31 mouse cellular contexts compared by ENCODE assay signal in genomic region chr7:30878950-30879349, GRCm38 (mm10). TPM values are rescaled to one million over a fixed set of nuclear protein-coding genes. Genes with fewer than 3 reads are reported as not detected.
"Had no signal": no experiment of that assay in that cellular context is flagged by ENCODE, and none has a peak within 500 bp of the region (broad histone marks: within the 10 kb centered on the region; RNA-seq: fewer than 3 reads in every experiment).

No protein-coding gene starts in this region.

- H3K36me3 ChIP-seq: intestine, embryonic 15.5 days; kidney, embryonic 15.5 days; midbrain, embryonic 13.5 days; neural tube, embryonic 13.5 days had no signal

- H3K27me3 ChIP-seq: intestine, embryonic 15.5 days; kidney, embryonic 15.5 days; midbrain, embryonic 13.5 days; neural tube, embryonic 13.5 days had no signal

- DNase-seq: kidney, adult 11 months; kidney, adult 8-10 months; kidney, postnatal 10 days; kidney, postnatal 36 days; layer of hippocampus, postnatal 36 days; lung, adult 18-20 months; lung, postnatal 14 days; right cerebral cortex, postnatal 4 days; thymus, adult 18-20 months; thymus, postnatal 36 days had no signal

- H3K27ac ChIP-seq: intestine, embryonic 15.5 days; kidney, embryonic 15.5 days; left cerebral cortex, adult 2 months; liver, embryonic 14.5 days; macrophage; midbrain, embryonic 13.5 days; neural tube, embryonic 13.5 days had no signal

- H3K4me3 ChIP-seq: intestine, embryonic 15.5 days; kidney, embryonic 15.5 days; left cerebral cortex, adult 2 months; midbrain, embryonic 13.5 days; myocyte; neural tube, embryonic 13.5 days had no signal

- H3K4me1 ChIP-seq: intestine, embryonic 15.5 days; kidney, embryonic 15.5 days; midbrain, embryonic 13.5 days; neural tube, embryonic 13.5 days had no signal

RNA-seq across cellular contexts. Expression of gene Cd22, which starts 1.2 kb away (rescaled TPM):
- total RNA-seq: layer of hippocampus, postnatal 10 days; layer of hippocampus, postnatal 36 days; left cerebral cortex, adult 2 months; left cerebral cortex, postnatal 36 days had no signal
- polyA plus RNA-seq: limb, embryonic 11.5 days; midbrain, embryonic 13.5 days; midbrain, embryonic 16.5 days; myocyte had no signal

RNA-seq across cellular contexts. Expression of gene Ffar1, which starts 17.6 kb away (rescaled TPM):
- total RNA-seq: layer of hippocampus, adult 8-10 months; layer of hippocampus, postnatal 10 days; layer of hippocampus, postnatal 36 days; left cerebral cortex, adult 2 months; left cerebral cortex, postnatal 10 days; left cerebral cortex, postnatal 36 days had no signal
- polyA plus RNA-seq: kidney, embryonic 15.5 days; limb, embryonic 11.5 days; liver, embryonic 11.5 days; lung, embryonic 16.5 days; macrophage; midbrain, embryonic 13.5 days; midbrain, embryonic 16.5 days; myocyte; neural tube, embryonic 13.5 days had no signal

RNA-seq across cellular contexts. Expression of gene Ffar3, which starts 23.0 kb away (rescaled TPM):
- total RNA-seq: layer of hippocampus, adult 8-10 months; layer of hippocampus, postnatal 10 days; layer of hippocampus, postnatal 36 days; left cerebral cortex, adult 2 months; left cerebral cortex, postnatal 10 days; left cerebral cortex, postnatal 36 days; megakaryocyte, adult 5-6 weeks; monocyte, adult 5-6 weeks had no signal
- polyA plus RNA-seq: limb, embryonic 14.5 days; liver, embryonic 11.5 days; liver, embryonic 14.5 days; lung, embryonic 16.5 days; macrophage; midbrain, embryonic 13.5 days; midbrain, embryonic 16.5 days; myocyte; neural tube, embryonic 13.5 days; testis, adult 2 months had no signal

RNA-seq across cellular contexts. Expression of gene Hamp2, which starts 45.5 kb away (rescaled TPM):
- total RNA-seq: layer of hippocampus, adult 8-10 months; layer of hippocampus, postnatal 10 days; layer of hippocampus, postnatal 36 days; left cerebral cortex, adult 2 months; left cerebral cortex, postnatal 10 days; left cerebral cortex, postnatal 36 days; megakaryocyte, adult 5-6 weeks; monocyte, adult 5-6 weeks had no signal
- polyA plus RNA-seq: intestine, embryonic 15.5 days; kidney, embryonic 15.5 days; limb, embryonic 11.5 days; liver, embryonic 11.5 days; liver, embryonic 14.5 days; lung, embryonic 16.5 days; macrophage; midbrain, embryonic 13.5 days; midbrain, embryonic 16.5 days; myocyte; neural tube, embryonic 13.5 days; stomach, embryonic 16.5 days had no signal
